Mouse (Mus musculus): Measurements from ENCODE around the gene Gm17018.

DNA sequence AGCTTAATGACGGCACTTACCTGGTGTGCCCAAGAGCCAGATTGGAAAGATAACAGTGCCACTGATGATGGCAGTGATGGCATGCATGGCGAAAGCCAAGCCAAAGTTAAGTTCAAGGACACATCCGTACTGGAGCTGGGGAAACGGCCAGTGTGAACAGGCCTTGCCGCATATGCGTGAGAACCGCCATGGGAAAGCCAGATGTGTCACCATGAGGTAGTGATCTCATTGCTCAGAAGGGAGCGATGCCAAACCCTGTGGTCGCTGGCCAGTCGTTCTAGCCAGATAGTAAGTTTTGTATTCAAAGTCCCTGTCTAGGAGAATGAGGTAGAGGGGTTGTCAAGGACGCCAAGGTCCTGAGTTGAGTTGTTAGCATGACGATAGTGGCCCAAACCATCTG lies 44.2 kb upstream of the Gm17018 start:
- no peak for TF ChIP-seq CTCF (IDR thresholded peaks at IDR 0.05; ENCODE audit: control insufficient read depth, insufficient read depth, insufficient replicate concordance, low read depth, low read length)
- TF ChIP-seq POLR2A (IDR thresholded peaks at IDR 0.05; ENCODE audit: control insufficient read depth, low read depth, low read length) = no peak

Data from testis, adult 2 months (tissue).